Mouse (Mus musculus) brown adipose tissue, adult 24 weeks (tissue): ENCODE measurements at regions not wholly inside any gene's neighbourhood (a gene's known extent, or its start where the extent isn't known, plus 50 kb on each side); places are given as distances from the start of the nearest gene placed in this dataset.

Experiments used
- H3K27ac ChIP-seq: fragments of 200-500 bp; replicated peaks from 2 replicates; pipeline ENCODE4 v1.5.1; 2012; ENCODE audit warnings: low read depth, mild to moderate bottlenecking, low read length
- H3K4me1 ChIP-seq: fragments of 200-500 bp; 2 replicates; pipeline ENCODE4 v1.6.1; 2012; ENCODE audit warnings: low read length, mixed read lengths; ENCODE audit not compliant: control insufficient read depth, insufficient read depth, insufficient read length
- H3K4me3 ChIP-seq: fragments of 200-500 bp; 2 replicates; pipeline ENCODE4 v1.5.1; 2012; ENCODE audit warnings: low read depth, mild to moderate bottlenecking, low read length, moderate library complexity; ENCODE audit not compliant: insufficient read depth

DNA sequence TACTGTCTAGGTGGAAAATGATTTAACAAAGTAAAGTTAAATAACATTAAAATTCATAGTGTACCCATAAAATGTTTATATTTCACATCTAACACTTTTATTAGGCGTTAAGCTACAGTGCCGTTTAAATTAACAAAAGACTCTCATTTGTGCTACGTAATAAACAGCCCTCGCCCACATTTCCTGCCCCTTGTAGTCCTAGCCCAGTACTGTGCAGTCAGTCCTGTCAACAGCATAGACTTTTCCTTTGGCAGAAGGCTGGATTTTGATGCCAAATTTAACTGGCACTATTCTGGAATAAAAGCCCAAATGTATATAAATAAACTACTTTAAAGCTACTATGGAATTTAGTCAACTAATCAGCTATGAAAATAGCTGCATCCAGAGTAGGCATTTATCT is 247.3 kb downstream of the Gm765 start:
- H3K4me3 ChIP-seq: no peak overlapping the region
- no peak overlapping the region for H3K27ac ChIP-seq
- H3K4me1 ChIP-seq: no peaks in the 10 kb centered on the region

DNA sequence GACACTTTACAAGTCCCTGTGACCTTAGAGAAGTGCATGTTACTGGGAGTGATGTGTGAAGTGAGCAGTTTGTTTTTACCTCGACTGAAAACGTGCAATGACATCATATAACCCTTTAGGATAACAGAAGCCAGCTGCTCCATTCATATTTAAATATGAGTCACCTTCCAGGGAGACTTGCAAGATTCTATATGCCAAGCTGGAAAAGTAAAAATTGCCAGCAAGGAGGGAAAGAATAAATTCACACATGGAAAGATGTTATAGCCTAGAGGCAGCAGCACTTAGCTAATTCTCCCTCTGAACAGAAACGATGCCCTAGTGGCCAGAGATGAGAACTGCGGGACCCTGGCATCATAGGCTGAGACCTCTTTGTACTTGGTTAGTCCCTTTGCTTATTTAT is 253.4 kb downstream of the Gm765 start:
- no peaks in the 10 kb centered on the region for H3K4me1 ChIP-seq
- H3K27ac ChIP-seq: no peak overlapping the region
- H3K4me3 ChIP-seq: no peak overlapping the region

DNA sequence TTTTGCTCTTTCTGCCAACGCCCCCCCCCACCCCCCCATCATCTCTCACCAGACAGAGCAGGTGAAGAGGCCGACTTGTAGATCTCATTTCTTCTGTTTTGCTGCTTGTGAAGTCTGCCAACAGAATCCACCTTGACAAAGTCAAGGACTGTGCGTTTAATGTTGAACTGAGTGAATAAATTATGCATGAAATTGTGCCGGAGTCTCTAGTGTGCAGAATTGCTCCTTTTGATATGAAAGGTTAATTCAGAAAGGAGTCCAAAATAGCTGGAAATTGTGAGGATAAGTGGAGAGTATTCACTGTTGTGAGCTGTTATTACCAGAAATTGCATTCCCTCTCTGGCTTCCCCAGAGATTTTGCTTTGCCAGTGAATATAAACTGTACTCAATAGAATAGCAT is 262.5 kb downstream of the Gm765 start:
- Histone ChIP-seq H3K4me1 (no peaks in the 10 kb centered on the region), H3K27ac (no peak overlapping the region), H3K4me3 (no peak overlapping the region)
